Mouse (Mus musculus): ENCODE data around the gene Mtus2. TPM values are rescaled to one million over a fixed set of nuclear protein-coding genes. Genes with fewer than 3 reads are reported as not detected.
A peak's percentile ranks its signal among the peaks of the same experiment; 100 is the strongest.

Mtus2 gene
- polyA plus RNA-seq, 1 experiment from 2014 or later, result 15.8 TPM

DNA sequence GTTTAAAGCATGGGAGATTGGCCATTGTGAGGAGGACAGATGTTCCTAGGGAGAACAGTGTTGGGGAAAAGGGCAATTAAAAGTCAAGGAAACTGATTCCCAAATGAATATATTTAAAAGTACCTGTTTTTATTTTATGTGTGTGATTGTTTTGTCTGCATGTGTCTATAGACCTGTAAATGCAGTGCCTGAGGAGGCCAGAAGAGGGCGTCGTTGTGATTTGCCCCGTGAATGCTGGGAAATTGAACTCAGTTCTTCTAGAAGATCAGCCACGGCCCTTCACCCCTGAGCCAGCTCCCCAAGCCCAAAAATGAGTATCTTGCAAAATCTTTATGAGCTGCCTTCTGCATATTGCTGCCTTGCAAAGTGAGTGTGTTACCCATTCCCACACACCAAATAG is 33.2 kb downstream of the Mtus2 start:
- Histone ChIP-seq H3K27me3 (replicated peaks; ENCODE audit: control insufficient read depth, insufficient read depth, low read length) (no peaks in the 10 kb centered on the region), H3K36me3 (ENCODE audit: control insufficient read depth, insufficient read depth) (no peaks in the 10 kb centered on the region), H3K4me3 (ENCODE audit: low read depth, low read length) (no peak overlapping the region), H3K9ac (ENCODE audit: low read depth, low read length) (no peak overlapping the region), H3K4me1 (replicated peaks; ENCODE audit: control insufficient read depth, insufficient read depth, low read length) (no peaks in the 10 kb centered on the region), H3K27ac (ENCODE audit: low read depth, low read length) (no peak overlapping the region), H3K4me2 (replicated peaks; ENCODE audit: low read depth) (no peak overlapping the region), H3K9me3 (ENCODE audit: control insufficient read depth) (no peaks in the 10 kb centered on the region)
- 0 out of 2 replicates have a peak, but pooled peaks have one; percentile 7 for TF ChIP-seq CTCF (IDR thresholded peaks at IDR 0.05; ENCODE audit: low read depth)
- ATAC-seq, result no peak
- WGBS, result 79% methylated on average over 4 of the region's 4 CpGs

DNA sequence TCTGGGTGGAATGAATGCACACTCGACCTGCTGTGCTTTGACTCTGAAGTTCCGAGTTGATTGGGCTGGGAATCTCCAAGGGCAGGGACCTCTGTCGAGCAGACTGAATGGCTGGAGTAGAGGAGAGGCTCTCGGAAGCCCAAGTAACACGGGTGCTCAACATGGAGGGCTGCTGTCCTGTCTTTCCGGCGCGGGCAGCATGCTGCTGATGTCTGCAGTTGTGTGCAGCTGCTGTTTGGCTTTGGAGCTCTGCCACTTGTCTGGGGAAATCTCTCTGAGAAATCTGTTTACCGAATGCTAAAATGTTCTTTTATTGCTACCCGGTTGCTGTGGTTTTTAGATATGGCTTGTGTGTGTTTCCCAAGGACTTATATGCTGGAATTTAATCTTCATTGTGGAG is 33.7 kb downstream of the Mtus2 start:
- no peaks in the 10 kb centered on the region for H3K4me1 ChIP-seq (replicated peaks; ENCODE audit: control insufficient read depth, insufficient read depth, low read length)

DNA sequence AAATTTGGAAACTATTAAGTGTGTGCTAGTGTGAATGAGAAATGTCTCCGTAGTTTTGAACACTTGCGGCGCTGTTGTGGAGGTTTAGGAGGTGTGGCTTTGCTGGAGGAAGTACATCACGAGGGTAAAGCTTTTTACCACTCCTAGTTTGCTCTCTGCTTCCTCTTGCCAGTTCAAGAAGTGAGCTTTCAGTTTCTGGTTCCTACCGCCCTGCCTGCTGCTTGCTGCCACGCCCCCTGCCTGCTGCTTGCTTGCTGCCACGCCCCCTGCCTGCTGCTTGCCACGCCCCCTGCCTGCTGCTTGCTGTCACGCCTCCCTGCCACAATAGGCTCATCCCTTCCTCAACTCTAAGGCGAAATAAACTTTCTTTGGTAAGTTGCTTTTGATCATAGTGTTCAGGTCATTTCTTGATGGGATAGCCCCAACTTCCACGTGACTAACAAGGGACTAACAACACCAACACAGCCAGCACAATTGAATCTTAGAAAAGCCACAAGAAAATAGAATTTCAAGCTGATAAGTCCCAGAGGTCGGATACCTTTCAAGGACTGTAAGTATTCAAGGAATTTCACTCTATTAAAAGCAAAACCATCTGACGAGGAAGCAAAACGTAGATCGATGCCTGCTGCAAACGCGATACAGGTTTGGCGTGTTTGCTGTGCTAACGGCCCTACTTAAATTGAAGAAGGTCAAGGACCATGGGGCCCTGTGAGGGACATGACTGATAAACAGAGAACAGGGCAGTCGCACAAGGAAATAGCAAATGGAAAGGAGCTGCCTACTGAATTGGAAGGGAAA is 35.7 kb downstream of the Mtus2 start:
- WGBS, result 5% methylated on average over 20 of the region's 20 CpGs
- peak; percentile 96 for ATAC-seq
- H3K27me3 ChIP-seq (replicated peaks; ENCODE audit: control insufficient read depth, insufficient read depth, low read length), result no peaks in the 10 kb centered on the region
- no peaks in the 10 kb centered on the region for H3K36me3 ChIP-seq (ENCODE audit: control insufficient read depth, insufficient read depth)
- H3K4me2 ChIP-seq (replicated peaks; ENCODE audit: low read depth), result peak overlapping the region; percentile 44
- H3K4me1 ChIP-seq (replicated peaks; ENCODE audit: control insufficient read depth, insufficient read depth, low read length), result no peaks in the 10 kb centered on the region
- no peaks in the 10 kb centered on the region for H3K9me3 ChIP-seq (ENCODE audit: control insufficient read depth)
- peak overlapping the region; percentile 27 for H3K4me3 ChIP-seq (ENCODE audit: low read depth, low read length)
- H3K27ac ChIP-seq (ENCODE audit: low read depth, low read length), result peak overlapping the region; percentile 84
- TF ChIP-seq CTCF (IDR thresholded peaks at IDR 0.05; ENCODE audit: low read depth), result peak; percentile 65
- no peak overlapping the region for H3K9ac ChIP-seq (ENCODE audit: low read depth, low read length)

More for the DNA sequence above, 33.7 kb downstream of the Mtus2 start:
- Histone ChIP-seq H3K4me2 (replicated peaks; ENCODE audit: low read depth) (no peak overlapping the region), H3K4me3 (ENCODE audit: low read depth, low read length) (no peak overlapping the region), H3K9ac (ENCODE audit: low read depth, low read length) (no peak overlapping the region), H3K9me3 (ENCODE audit: control insufficient read depth) (no peaks in the 10 kb centered on the region), H3K36me3 (ENCODE audit: control insufficient read depth, insufficient read depth) (no peaks in the 10 kb centered on the region), H3K27ac (ENCODE audit: low read depth, low read length) (no peak overlapping the region), H3K27me3 (replicated peaks; ENCODE audit: control insufficient read depth, insufficient read depth, low read length) (no peaks in the 10 kb centered on the region)
- TF ChIP-seq CTCF (IDR thresholded peaks at IDR 0.05; ENCODE audit: low read depth), result no peak
- 65% methylated on average over 10 of the region's 10 CpGs for WGBS
- ATAC-seq, result no peak

DNA sequence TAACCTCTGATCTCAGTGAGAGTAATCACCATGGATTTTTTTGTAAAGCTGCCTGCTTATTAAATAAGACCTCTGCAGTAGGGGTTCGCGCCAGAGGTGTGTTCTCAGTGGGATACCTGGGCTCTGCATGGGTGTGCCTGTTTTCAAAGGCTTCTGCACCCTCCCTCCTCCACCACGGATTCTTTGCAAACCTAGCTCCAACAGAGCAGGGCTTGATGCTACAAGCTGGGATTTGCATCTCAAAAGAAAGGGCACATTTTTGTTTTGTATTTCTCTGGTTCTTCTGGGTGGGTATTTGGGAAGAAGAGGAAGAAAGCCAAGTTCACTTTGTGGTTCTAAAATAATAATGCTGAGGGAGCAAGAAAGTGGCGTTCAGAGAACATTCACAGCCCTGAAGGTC is 48.1 kb downstream of the Mtus2 start:
- Histone ChIP-seq H3K27me3 (replicated peaks; ENCODE audit: control insufficient read depth, insufficient read depth, low read length) (no peaks in the 10 kb centered on the region), H3K9ac (ENCODE audit: low read depth, low read length) (no peak overlapping the region), H3K36me3 (ENCODE audit: control insufficient read depth, insufficient read depth) (no peaks in the 10 kb centered on the region), H3K4me1 (replicated peaks; ENCODE audit: control insufficient read depth, insufficient read depth, low read length) (no peaks in the 10 kb centered on the region), H3K9me3 (ENCODE audit: control insufficient read depth) (no peaks in the 10 kb centered on the region), H3K27ac (ENCODE audit: low read depth, low read length) (no peak overlapping the region), H3K4me3 (ENCODE audit: low read depth, low read length) (no peak overlapping the region), H3K4me2 (replicated peaks; ENCODE audit: low read depth) (no peak overlapping the region)
- no peak for ATAC-seq
- WGBS, result 42% methylated on average over 4 of the region's 4 CpGs
- TF ChIP-seq CTCF (IDR thresholded peaks at IDR 0.05; ENCODE audit: low read depth), result no peak

DNA sequence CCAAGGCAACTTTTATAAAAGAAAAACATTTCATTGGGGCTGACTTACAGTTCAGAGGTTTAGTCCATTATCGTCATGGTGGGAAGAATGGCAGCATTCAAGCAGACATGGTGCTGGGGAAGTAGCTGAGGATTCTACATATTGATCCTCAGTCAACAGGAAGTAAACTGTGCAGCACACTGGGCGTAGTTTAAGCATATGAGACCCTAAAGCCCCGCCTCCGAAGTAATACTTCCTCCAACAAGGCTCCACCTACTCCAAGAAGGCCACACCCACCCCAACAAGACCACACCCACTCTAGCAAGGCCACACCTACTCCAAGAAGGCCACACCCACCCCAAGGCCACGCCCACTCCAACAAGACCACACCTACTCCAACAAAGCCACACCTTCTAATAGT is 55.0 kb downstream of the Mtus2 start:
- Histone ChIP-seq H3K4me1 (replicated peaks; ENCODE audit: control insufficient read depth, insufficient read depth, low read length) (0 out of 2 replicates have a peak, but pooled peaks cover 2% of the 10 kb centered on the region), H3K36me3 (ENCODE audit: control insufficient read depth, insufficient read depth) (no peaks in the 10 kb centered on the region), H3K4me3 (ENCODE audit: low read depth, low read length) (no peak overlapping the region), H3K9me3 (ENCODE audit: control insufficient read depth) (no peaks in the 10 kb centered on the region), H3K4me2 (replicated peaks; ENCODE audit: low read depth) (no peak overlapping the region), H3K27ac (ENCODE audit: low read depth, low read length) (no peak overlapping the region), H3K9ac (ENCODE audit: low read depth, low read length) (no peak overlapping the region), H3K27me3 (replicated peaks; ENCODE audit: control insufficient read depth, insufficient read depth, low read length) (no peaks in the 10 kb centered on the region)
- WGBS, result 81% methylated on average over 5 of the region's 5 CpGs
- ATAC-seq, result no peak
- TF ChIP-seq CTCF (IDR thresholded peaks at IDR 0.05; ENCODE audit: low read depth), result no peak

DNA sequence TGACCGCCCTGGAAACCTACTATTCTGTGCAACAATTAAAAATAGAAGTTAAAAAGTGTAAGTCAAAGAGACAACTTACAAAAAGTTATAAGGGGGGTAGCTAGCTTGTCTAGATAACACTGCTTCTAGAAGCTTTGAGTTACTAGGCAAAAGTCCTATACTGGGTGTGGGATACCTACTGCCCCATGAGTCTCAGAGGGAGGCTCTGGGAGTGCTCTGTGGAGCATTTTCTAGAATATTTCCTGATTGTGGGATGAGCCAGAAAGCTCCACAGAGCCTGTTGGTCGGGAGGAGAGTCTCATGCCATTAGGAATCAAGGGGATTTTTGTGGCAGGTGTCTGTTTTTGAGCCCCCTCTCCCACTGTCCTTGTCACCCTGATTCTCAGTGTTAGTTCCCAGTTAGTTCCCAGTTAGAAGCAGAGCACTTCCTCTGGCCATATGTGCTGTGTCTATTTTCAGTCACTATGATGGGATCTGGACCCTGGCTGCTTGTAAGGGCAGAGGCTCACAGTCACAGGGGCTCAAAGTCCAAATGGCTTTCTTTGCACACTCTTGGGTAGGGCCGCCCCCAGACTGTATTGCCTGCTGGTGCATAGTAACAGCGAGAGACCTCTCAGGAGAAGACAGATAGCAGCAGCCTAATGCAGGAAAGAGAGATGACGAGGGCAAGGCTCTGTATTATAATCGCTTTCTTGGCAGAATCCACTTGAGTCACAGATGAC is 57.2 kb downstream of the Mtus2 start:
- peak overlapping the region; percentile 28; the same call in 1 of the 2 replicates for H3K4me2 ChIP-seq (replicated peaks; ENCODE audit: low read depth)
- no peaks in the 10 kb centered on the region for H3K9me3 ChIP-seq (ENCODE audit: control insufficient read depth)
- 0 out of 2 replicates have a peak, but pooled peaks cover 2% of the 10 kb centered on the region for H3K4me1 ChIP-seq (replicated peaks; ENCODE audit: control insufficient read depth, insufficient read depth, low read length)
- peak; percentile 96 for ATAC-seq
- 0 out of 2 replicates have a peak overlapping the region, but pooled peaks have one; percentile 63 for H3K27ac ChIP-seq (ENCODE audit: low read depth, low read length)
- H3K4me3 ChIP-seq (ENCODE audit: low read depth, low read length), result no peak overlapping the region
- TF ChIP-seq CTCF (IDR thresholded peaks at IDR 0.05; ENCODE audit: low read depth), result 0 out of 2 replicates have a peak, but pooled peaks have one; percentile 17
- no peaks in the 10 kb centered on the region for H3K27me3 ChIP-seq (replicated peaks; ENCODE audit: control insufficient read depth, insufficient read depth, low read length)
- H3K9ac ChIP-seq (ENCODE audit: low read depth, low read length), result no peak overlapping the region
- WGBS, result 41% methylated on average over 6 of the region's 6 CpGs
- no peaks in the 10 kb centered on the region for H3K36me3 ChIP-seq (ENCODE audit: control insufficient read depth, insufficient read depth)

All from intestine, postnatal 0 days (tissue).